25 mouse cellular contexts compared by ENCODE assay signal in genomic region chr4:31171190-31171589, GRCm38 (mm10).
"Had no signal": no experiment of that assay in that cellular context is flagged by ENCODE, and none has a peak within 500 bp of the region (broad histone marks: within the 10 kb centered on the region; RNA-seq: fewer than 3 reads in every experiment).

No protein-coding gene starts in this region.

- H3K27me3 ChIP-seq: limb, embryonic 13.5 days; liver, embryonic 12.5 days; liver, embryonic 15.5 days; lung, embryonic 15.5 days; megakaryocyte, embryonic 14.5 days; midbrain, embryonic 12.5 days; neural tube, embryonic 12.5 days; neural tube, embryonic 15.5 days; stomach, embryonic 15.5 days had no signal

- H3K4me2 ChIP-seq: limb, embryonic 13.5 days; liver, embryonic 12.5 days; liver, embryonic 15.5 days; lung, embryonic 15.5 days; midbrain, embryonic 12.5 days; neural tube, embryonic 12.5 days; neural tube, embryonic 15.5 days; stomach, embryonic 15.5 days had no signal

- ATAC-seq: intestine, postnatal 0 days; liver, embryonic 12.5 days; midbrain, embryonic 16.5 days had no signal

- H3K4me3 ChIP-seq: layer of hippocampus, adult 2 months; limb, embryonic 10.5 days; limb, embryonic 13.5 days; liver, embryonic 12.5 days; liver, embryonic 15.5 days; lung, embryonic 15.5 days; megakaryocyte, embryonic 14.5 days; midbrain, embryonic 12.5 days; myocyte; neural tube, embryonic 12.5 days; neural tube, embryonic 15.5 days; stomach, embryonic 15.5 days had no signal

- H3K27ac ChIP-seq: layer of hippocampus, adult 2 months; limb, embryonic 10.5 days; limb, embryonic 13.5 days; liver, embryonic 12.5 days; liver, embryonic 15.5 days; lung, embryonic 15.5 days; midbrain, embryonic 12.5 days; neural tube, embryonic 12.5 days; neural tube, embryonic 15.5 days; stomach, embryonic 15.5 days had no signal

- H3K36me3 ChIP-seq: limb, embryonic 10.5 days; limb, embryonic 13.5 days; liver, embryonic 12.5 days; liver, embryonic 15.5 days; lung, embryonic 15.5 days; midbrain, embryonic 12.5 days; neural tube, embryonic 12.5 days; neural tube, embryonic 15.5 days; stomach, embryonic 15.5 days had no signal

- H3K9me3 ChIP-seq: limb, embryonic 10.5 days; limb, embryonic 13.5 days; liver, embryonic 12.5 days; liver, embryonic 15.5 days; lung, embryonic 15.5 days; megakaryocyte, embryonic 14.5 days; midbrain, embryonic 12.5 days; neural tube, embryonic 12.5 days; neural tube, embryonic 15.5 days; stomach, embryonic 15.5 days had no signal

- H3K4me1 ChIP-seq: limb, embryonic 13.5 days; liver, embryonic 12.5 days; liver, embryonic 15.5 days; lung, embryonic 15.5 days; megakaryocyte, embryonic 14.5 days; neural tube, embryonic 12.5 days; neural tube, embryonic 15.5 days; stomach, embryonic 15.5 days had no signal

- DNase-seq: kidney, adult 8-10 months; kidney, postnatal 14 days; layer of hippocampus, adult 9-11 months; liver; lung, adult 18-20 months; lung, postnatal 10 days; lung, postnatal 36 days; retina, postnatal 1 day; right cerebral cortex, postnatal 25 days; spleen, adult 18-20 months; thymus, postnatal 25 days had no signal

- H3K9ac ChIP-seq: limb, embryonic 13.5 days; liver, embryonic 12.5 days; liver, embryonic 15.5 days; lung, embryonic 15.5 days; midbrain, embryonic 12.5 days; neural tube, embryonic 12.5 days; neural tube, embryonic 15.5 days; stomach, embryonic 15.5 days had no signal
